Mouse (Mus musculus) hindbrain, embryonic 15.5 days (tissue): Measurements from ENCODE around the gene Kcnj10. TPM values are rescaled to one million over a fixed set of nuclear protein-coding genes. Genes with fewer than 3 reads are reported as not detected.

Source experiments
- ATAC-seq: fragments of 200-750 bp; cut with Nextera tagmentation; 2 replicates; pipeline ENCODE4 v1.8.0; 2017; ENCODE audit warnings: low read depth, moderate number of reproducible peaks, moderate TSS enrichment; ENCODE audit not compliant: low FRiP score
- H3K27ac ChIP-seq: fragments of 300-500 bp; sonication (generic); replicated peaks from 2 replicates; pipeline ENCODE4 v1.5.1; 2015; ENCODE audit warnings: mild to moderate bottlenecking, inconsistent platforms
- H3K27me3 ChIP-seq: fragments of 300-500 bp; sonication (generic); 2 replicates; pipeline ENCODE4 v1.6.1; 2015; ENCODE audit warnings: control low read depth, inconsistent platforms
- H3K36me3 ChIP-seq: fragments of 300-500 bp; sonication (generic); 2 replicates; pipeline ENCODE4 v1.6.1; 2015; ENCODE audit warnings: control low read depth, inconsistent platforms
- H3K4me1 ChIP-seq: fragments of 300-500 bp; sonication (generic); replicated peaks from 2 replicates; pipeline ENCODE4 v1.6.1; 2015; ENCODE audit warnings: control low read depth, inconsistent platforms
- H3K4me2 ChIP-seq: fragments of 300-500 bp; sonication (generic); 2 replicates; pipeline ENCODE4 v1.6.1; 2015; ENCODE audit warnings: moderate library complexity, mild to moderate bottlenecking, inconsistent platforms
- H3K4me3 ChIP-seq: fragments of 300-500 bp; sonication (generic); 2 replicates; pipeline ENCODE4 v1.5.1; 2015; ENCODE audit warnings: mild to moderate bottlenecking, inconsistent platforms
- H3K9ac ChIP-seq: fragments of 300-500 bp; sonication (generic); 2 replicates; pipeline ENCODE4 v1.6.1; 2015; ENCODE audit warnings: inconsistent platforms
- H3K9me3 ChIP-seq: fragments of 300-500 bp; sonication (generic); 2 replicates; pipeline ENCODE4 v1.6.1; 2016; ENCODE audit warnings: control low read depth, inconsistent platforms
- WGBS: fragments of 180-500 bp; shearing (Covaris S2); methylation state at CpG from one replicate; pipeline ENCODE4 v1.1.7; 2015; 5-methylcytosine and 5-hydroxymethylcytosine counted together
- polyA plus RNA-seq: library from polyadenylated mRNA; unstranded; fragments of >200 nt; fragmentation: Nextera tagmentation; extraction: Ambion mirVana; gene quantifications from 2 replicates; pipeline ENCODE4 v1.2.1, GENCODE M21; 2015

The Kcnj10 gene
- polyA plus RNA-seq, 1 experiment from 2014 or later = 3.0 TPM

GRCm38 (mm10) chr1:172418642-172419041 lies 77.6 kb downstream of the Kcnj10 start:
- ATAC-seq = no peak
- 74% methylated on average over 3 of the region's 3 CpGs for WGBS

DNA sequence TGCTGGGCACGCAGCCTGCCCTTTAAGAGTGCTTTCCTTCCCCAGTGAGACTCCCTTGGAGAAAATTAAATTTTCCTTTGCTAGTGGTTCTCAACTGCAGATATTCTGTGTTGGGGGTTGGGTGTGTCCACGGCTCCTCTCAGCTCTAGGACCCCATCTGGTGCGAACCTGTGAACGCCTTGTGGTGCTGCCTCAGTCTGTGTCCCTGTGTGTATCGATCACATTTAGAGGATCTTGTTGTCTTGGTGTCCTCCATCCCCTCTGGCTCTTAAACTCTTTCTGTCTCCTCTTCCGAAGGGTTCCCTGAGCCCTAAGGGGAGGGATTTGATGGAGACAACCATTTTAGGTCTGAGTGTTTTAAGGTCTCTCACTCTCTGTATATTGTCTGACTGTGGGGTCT lies 79.2 kb downstream of the Kcnj10 start:
- Histone ChIP-seq H3K27ac (no peak overlapping the region), H3K4me3 (no peak overlapping the region), H3K36me3 (no peaks in the 10 kb centered on the region), H3K9ac (no peak overlapping the region), H3K27me3 (no peaks in the 10 kb centered on the region), H3K9me3 (no peaks in the 10 kb centered on the region), H3K4me1 (no peaks in the 10 kb centered on the region), H3K4me2 (no peak overlapping the region)
- 84% methylated on average over 6 of the region's 6 CpGs for WGBS
- ATAC-seq = no peak

More at GRCm38 (mm10) chr1:172418642-172419041, 77.6 kb downstream of the Kcnj10 start:
- H3K4me3 ChIP-seq = no peak overlapping the region
- no peak overlapping the region for H3K4me2 ChIP-seq
- no peak overlapping the region for H3K27ac ChIP-seq
- no peaks in the 10 kb centered on the region for H3K36me3 ChIP-seq
- H3K27me3 ChIP-seq = no peaks in the 10 kb centered on the region
- no peaks in the 10 kb centered on the region for H3K9me3 ChIP-seq
- no peak overlapping the region for H3K9ac ChIP-seq
- no peaks in the 10 kb centered on the region for H3K4me1 ChIP-seq

DNA sequence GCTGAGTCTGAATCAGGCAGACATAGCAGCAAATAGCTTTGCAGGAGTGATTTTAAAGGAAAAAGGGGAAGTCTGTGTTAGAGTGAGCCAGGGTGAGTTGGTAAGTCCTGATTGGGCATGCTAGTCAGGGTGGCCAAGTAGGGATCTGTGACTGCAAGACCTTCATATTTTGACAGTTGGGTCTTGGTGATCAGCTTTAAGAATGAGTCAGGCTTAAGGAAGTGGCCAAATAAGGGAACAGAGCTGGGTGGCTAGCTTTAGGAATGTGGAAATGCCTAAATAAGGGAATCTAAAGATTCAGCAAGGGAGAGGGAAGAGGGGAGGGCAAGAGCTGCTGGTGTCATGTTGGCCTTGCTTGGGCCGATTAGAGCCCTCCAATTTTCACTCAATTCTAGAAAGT lies 82.4 kb downstream of the Kcnj10 start:
- 86% methylated on average over 1 of the region's 1 CpGs for WGBS
- ATAC-seq = no peak
- H3K27me3 ChIP-seq = no peaks in the 10 kb centered on the region
- H3K36me3 ChIP-seq = no peaks in the 10 kb centered on the region
- H3K9me3 ChIP-seq = no peaks in the 10 kb centered on the region
- no peak overlapping the region for H3K9ac ChIP-seq
- no peak overlapping the region for H3K4me2 ChIP-seq
- no peaks in the 10 kb centered on the region for H3K4me1 ChIP-seq
- H3K27ac ChIP-seq = no peak overlapping the region
- H3K4me3 ChIP-seq = no peak overlapping the region

Other genes with a start within 250 kb of the Kcnj10 start
- 163 TPM in 2 replicates for gene Pex19, start 214.5 kb upstream of the Kcnj10 start, polyA plus RNA-seq
- 84.6 and 85.8 TPM in 2 replicates for gene Dcaf8, start 193.1 kb upstream of the Kcnj10 start, polyA plus RNA-seq
- 454 and 489 TPM in 2 replicates for gene Pea15a, start 134.4 kb upstream of the Kcnj10 start, polyA plus RNA-seq
- gene Casq1, start 121.3 kb upstream of the Kcnj10 start, polyA plus RNA-seq = 1.4 and 2.2 TPM in 2 replicates
- 0.05 and 0.06 TPM in 2 replicates for gene Atp1a4, start 82.8 kb upstream of the Kcnj10 start, polyA plus RNA-seq
- gene Igsf8, start 79.6 kb upstream of the Kcnj10 start, polyA plus RNA-seq = 75.3 and 79.0 TPM in 2 replicates
- gene Atp1a2, start 43.1 kb upstream of the Kcnj10 start, polyA plus RNA-seq = 74.3 and 75.8 TPM in 2 replicates
- gene Kcnj9, start 11.9 kb upstream of the Kcnj10 start, polyA plus RNA-seq = 4.1 and 4.3 TPM in 2 replicates
- 3.8 and 3.9 TPM in 2 replicates for gene Pigm, start 35.3 kb downstream of the Kcnj10 start, polyA plus RNA-seq
- 0.12 and 0.18 TPM in 2 replicates for gene Slamf9, start 134.1 kb downstream of the Kcnj10 start, polyA plus RNA-seq
- 45.7 and 49.3 TPM in 2 replicates for gene Igsf9, start 140.6 kb downstream of the Kcnj10 start, polyA plus RNA-seq
- 77.7 and 83.7 TPM in 2 replicates for gene Tagln2, start 158.8 kb downstream of the Kcnj10 start, polyA plus RNA-seq
- 2.8 and 4.6 TPM in 2 replicates for gene Cfap45, start 179.6 kb downstream of the Kcnj10 start, polyA plus RNA-seq
- 0.71 and 1.1 TPM in 2 replicates for gene Vsig8, start 214.7 kb downstream of the Kcnj10 start, polyA plus RNA-seq
- gene Slamf8, start 249.4 kb downstream of the Kcnj10 start, polyA plus RNA-seq = 0.13 TPM in 1 of 2 replicates, not detected in the other